Mouse (Mus musculus): ENCODE measurements around the gene Npc2.

DNA sequence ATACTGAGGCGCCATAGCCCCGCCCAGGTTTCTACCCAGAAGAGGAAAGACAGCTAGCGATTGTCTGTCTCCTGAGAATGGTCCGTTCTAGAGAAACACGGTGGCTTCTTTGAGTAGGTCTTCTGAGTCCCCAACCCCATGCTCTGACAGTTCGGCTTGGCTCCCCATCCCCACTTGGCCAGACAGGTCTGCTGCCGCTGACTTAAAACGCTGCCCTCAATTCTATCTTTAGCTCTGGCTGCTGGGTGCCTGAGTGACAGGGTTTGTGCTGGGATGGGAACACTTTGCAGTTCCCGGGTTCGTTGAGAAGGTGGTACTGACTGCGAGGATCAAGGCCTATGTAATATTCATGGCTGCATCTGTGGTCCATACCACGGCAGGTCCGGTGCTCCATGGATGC is 39.6 kb downstream of the Npc2 start:
- TF ChIP-seq CTCF (IDR thresholded peaks at IDR 0.05) (no peak), EP300 (IDR thresholded peaks at IDR 0.05) (no peak)

Measured in lung, postnatal 0 days (tissue).